Mouse (Mus musculus) bone marrow, adult 2 months (tissue): ENCODE data around the gene 9930111J21Rik2.
"Not testable (repeated sequence)": the region's sequence is repeated elsewhere in the genome, so short reads cannot be mapped to it uniquely, and the experiment has no call there.

Experiments
- CTCF ChIP-seq: fragments of 200-500 bp; IDR thresholded peaks from 2 replicates; pipeline ENCODE4 v1.5.1; 2011; ENCODE audit warnings: low read length, control low read depth; ENCODE audit not compliant: control insufficient read depth, insufficient read depth
- POLR2A ChIP-seq: fragments of 200-500 bp; IDR thresholded peaks from 2 replicates; pipeline ENCODE4 v1.6.1; 2011; ENCODE audit warnings: low read depth, mild to moderate bottlenecking, control low read depth, low read length, borderline replicate concordance; ENCODE audit not compliant: control insufficient read depth

- not testable (repeated sequence) for TF ChIP-seq POLR2A, CTCF
Observed at GRCm38 (mm10) chr11:49061865-49062264, 10.8 kb upstream of the 9930111J21Rik2 start.
